Mouse (Mus musculus) adrenal gland, adult 10 weeks (tissue): ENCODE data around the gene Tspan2. TPM values are rescaled to one million over a fixed set of nuclear protein-coding genes. Genes with fewer than 3 reads are reported as not detected.

Experiments
- polyA plus RNA-seq: library from polyadenylated mRNA; stranded (reverse); fragments of 350-450 nt; fragmentation: Illumina TruSeq; extraction: RNeasy Lipid Tissue Mini Kit (QIAGEN cat#74804); gene quantifications from one replicate; pipeline ENCODE4 v1.2.3, GENCODE M21; 2014; ENCODE audit warnings: low read depth, low replicate concordance

The Tspan2 gene
- polyA plus RNA-seq: 19.2 TPM

DNA sequence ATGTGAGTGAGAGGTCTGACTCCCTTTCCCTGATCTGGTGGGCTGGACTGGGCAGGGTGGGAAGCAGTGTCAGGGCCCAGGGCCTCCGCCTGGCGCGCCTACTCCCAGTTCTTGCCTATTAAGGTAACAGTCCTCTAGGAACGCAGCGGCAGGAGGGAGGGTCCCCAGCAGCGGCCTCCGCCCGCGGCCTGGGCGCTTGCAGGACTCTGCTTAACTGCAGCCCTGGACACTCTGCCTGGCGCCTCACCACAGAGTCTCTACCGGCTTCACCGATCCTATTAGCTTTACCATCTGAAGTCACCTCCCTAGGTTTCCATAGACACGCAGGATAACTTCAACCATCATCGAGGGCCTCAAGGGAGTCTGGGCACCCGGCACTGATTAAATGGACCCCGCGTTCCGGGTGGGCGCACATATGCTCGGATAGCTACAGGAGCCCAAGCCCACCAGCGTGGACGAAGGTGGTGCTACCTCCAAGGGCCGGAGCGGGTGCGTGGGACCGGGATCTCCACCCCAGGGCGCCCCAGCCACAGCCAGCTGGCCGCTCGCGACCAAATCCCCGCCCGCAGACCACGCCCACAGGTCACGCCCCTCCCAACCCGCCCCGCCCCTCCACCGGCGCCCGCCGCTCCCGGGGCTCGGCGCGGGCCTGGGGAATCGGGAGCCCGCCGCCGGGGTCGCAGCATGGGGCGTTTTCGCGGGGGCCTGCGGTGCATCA, at the start of gene Tspan2:
Tspan2 (plus strand) TSS at position 217 of the 718 bp plus-strand sequence.

DNA sequence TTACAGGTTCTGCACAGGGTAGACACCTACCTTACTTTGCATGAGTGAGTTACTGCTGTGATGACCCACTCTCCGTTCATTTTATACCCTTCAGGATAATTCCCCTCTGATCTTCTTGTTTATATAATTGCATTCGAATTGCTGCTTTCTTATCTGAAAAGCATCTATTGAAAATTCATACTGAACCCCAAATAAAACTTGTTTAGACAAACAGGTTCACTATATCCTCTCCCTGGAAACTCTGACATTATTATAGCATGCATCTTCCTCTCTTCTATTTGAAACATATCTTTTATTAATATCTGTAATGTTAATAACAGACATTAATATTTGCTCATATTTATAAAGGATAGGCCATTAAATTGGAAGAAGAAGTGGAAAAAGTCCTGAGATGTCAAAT, 48.3 kb downstream of the Tspan2 start, which contains the start of gene Tshb:
Tshb (minus strand) TSS at position 101 of the 400 bp plus-strand sequence.

Other genes with a start within 250 kb of the Tspan2 start
- gene Tshb, start 48.2 kb downstream of the Tspan2 start, polyA plus RNA-seq: not detected
- gene Sycp1, start 201.6 kb downstream of the Tspan2 start, polyA plus RNA-seq: not detected
- not detected for gene Nr1h5, start 229.6 kb downstream of the Tspan2 start, polyA plus RNA-seq